ENCODE assay signal across 14 mouse cellular contexts in genomic region chr8:8482707-8483480, GRCm38 (mm10).
A peak's percentile ranks its signal among the peaks of the same experiment; 100 is the strongest.
DNase-seq lines count a peak whose midpoint lies in the region; ATAC-seq lines count a peak whose summit lies in the region.
"Had no signal": no experiment of that assay in that cellular context is flagged by ENCODE, and none has a peak within 500 bp of the region (broad histone marks: within the 10 kb centered on the region; RNA-seq: fewer than 3 reads in every experiment).

No protein-coding gene starts in this region.

- H3K9ac ChIP-seq in hindbrain, embryonic 14.5 days: no peak overlapping the region
- H3K9ac ChIP-seq in intestine, embryonic 16.5 days (ENCODE audit: low read depth, low read length): no peak overlapping the region
- H3K9ac ChIP-seq: limb, embryonic 12.5 days; liver, postnatal 0 days; midbrain, embryonic 12.5 days had no signal

- H3K4me3 ChIP-seq in hindbrain, embryonic 10.5 days: 0 out of 2 replicates have a peak overlapping the region, but pooled peaks have one; percentile 14
- H3K4me3 ChIP-seq in hindbrain, embryonic 14.5 days (replicated peaks; ENCODE audit: low read length): no peak overlapping the region
- no peak overlapping the region for H3K4me3 ChIP-seq in intestine, embryonic 16.5 days (ENCODE audit: low read length)
- H3K4me3 ChIP-seq: limb, embryonic 12.5 days; midbrain, embryonic 12.5 days had no signal

- peaks cover 61% of the 10 kb centered on the region for H3K4me1 ChIP-seq in hindbrain, embryonic 10.5 days (replicated peaks)
- H3K4me1 ChIP-seq in hindbrain, embryonic 14.5 days (replicated peaks; ENCODE audit: control insufficient read depth, insufficient read depth, low read length): peaks cover 17% of the 10 kb centered on the region
- H3K4me1 ChIP-seq in intestine, embryonic 16.5 days (ENCODE audit: control insufficient read depth, insufficient read depth, low read length): peaks cover 7% of the 10 kb centered on the region; the same call in 1 of the 2 replicates

- H3K27ac ChIP-seq in hindbrain, embryonic 10.5 days: peak overlapping the region; percentile 71
- no peak overlapping the region for H3K27ac ChIP-seq in hindbrain, embryonic 14.5 days
- H3K27ac ChIP-seq in intestine, embryonic 16.5 days (ENCODE audit: low read length): no peak overlapping the region
- H3K27ac ChIP-seq: limb, embryonic 12.5 days; midbrain, embryonic 12.5 days had no signal

- H3K27me3 ChIP-seq in hindbrain, embryonic 10.5 days (ENCODE audit: insufficient read depth, poor library complexity, severe bottlenecking): peaks cover 28% of the 10 kb centered on the region
- H3K27me3 ChIP-seq in hindbrain, embryonic 14.5 days (ENCODE audit: control insufficient read depth, insufficient read depth, low read length): no peaks in the 10 kb centered on the region
- no peaks in the 10 kb centered on the region for H3K27me3 ChIP-seq in intestine, embryonic 16.5 days (replicated peaks; ENCODE audit: control insufficient read depth, insufficient read depth, low read length)
- H3K27me3 ChIP-seq: limb, embryonic 12.5 days had no signal

- peak; percentile 44 to 69 for DNase-seq in adrenal gland, adult (ENCODE audit: inconsistent age in 2 of 2, low spot score in 1 of 2)
- DNase-seq in adrenal gland, postnatal 25 days: no peak
- no peak for DNase-seq in hindbrain, embryonic 10.5 days (ENCODE audit: low spot score)
- DNase-seq in hindbrain, embryonic 14.5 days (ENCODE audit: low spot score): no peak
- DNase-seq in lung, postnatal 36 days: peak; percentile 22
- DNase-seq in lung, postnatal 4 days: no peak
- no peak for DNase-seq in left cerebral cortex, postnatal 10 days (ENCODE audit: extremely low spot score in 1 of 2, low spot score in 2 of 2)
- DNase-seq: cerebellum, adult 2 months; layer of hippocampus, postnatal 36 days; liver, postnatal 0 days; spleen, adult 18-20 months had no signal

- WGBS in hindbrain, embryonic 10.5 days: 60% methylated on average over 10 of the region's 10 CpGs
- WGBS in hindbrain, embryonic 14.5 days: 64% methylated on average over 10 of the region's 10 CpGs
- 76% methylated on average over 10 of the region's 10 CpGs for WGBS in intestine, embryonic 16.5 days

- intact Hi-C loops in left cerebral cortex, postnatal 10 days (cut with DNase I): no loop called here

- ATAC-seq in hindbrain, embryonic 14.5 days (ENCODE audit: low FRiP score): no peak
- ATAC-seq in intestine, embryonic 16.5 days: peak; percentile 58
- ATAC-seq: liver, postnatal 0 days had no signal

- no peaks in the 10 kb centered on the region for H3K9me3 ChIP-seq in hindbrain, embryonic 10.5 days
- no peaks in the 10 kb centered on the region for H3K9me3 ChIP-seq in hindbrain, embryonic 14.5 days (ENCODE audit: control insufficient read depth, low read length)
- no peaks in the 10 kb centered on the region for H3K9me3 ChIP-seq in intestine, embryonic 16.5 days (ENCODE audit: control insufficient read depth, low read length)
- H3K9me3 ChIP-seq: limb, embryonic 12.5 days; midbrain, embryonic 12.5 days had no signal

- no peak overlapping the region for H3K4me2 ChIP-seq in hindbrain, embryonic 14.5 days (replicated peaks)
- no peak overlapping the region for H3K4me2 ChIP-seq in intestine, embryonic 16.5 days (ENCODE audit: low read depth, low read length)
- H3K4me2 ChIP-seq: limb, embryonic 12.5 days; midbrain, embryonic 12.5 days had no signal

- no peaks in the 10 kb centered on the region for H3K36me3 ChIP-seq in hindbrain, embryonic 10.5 days
- no peaks in the 10 kb centered on the region for H3K36me3 ChIP-seq in hindbrain, embryonic 14.5 days (replicated peaks; ENCODE audit: control insufficient read depth, insufficient read depth)
- H3K36me3 ChIP-seq in intestine, embryonic 16.5 days (ENCODE audit: control insufficient read depth, insufficient read depth, low read length): no peaks in the 10 kb centered on the region
- H3K36me3 ChIP-seq: limb, embryonic 12.5 days; midbrain, embryonic 12.5 days had no signal

Comparison
In these comparisons a context has a peak if more than half of its experiments do, and no peak if none do; other contexts are left out.
1. DNase-seq: peak in adrenal gland, adult (2 of 2) and lung, postnatal 36 days (single experiment); none in adrenal gland, postnatal 25 days (single experiment), hindbrain, embryonic 10.5 days (single experiment), hindbrain, embryonic 14.5 days (single experiment), lung, postnatal 4 days (0 of 2) and left cerebral cortex, postnatal 10 days (0 of 2).